Mouse (Mus musculus): ENCODE measurements at regions not wholly inside any gene's neighbourhood (a gene's known extent, or its start where the extent isn't known, plus 50 kb on each side); places are given as distances from the start of the nearest gene placed in this dataset.

DNA sequence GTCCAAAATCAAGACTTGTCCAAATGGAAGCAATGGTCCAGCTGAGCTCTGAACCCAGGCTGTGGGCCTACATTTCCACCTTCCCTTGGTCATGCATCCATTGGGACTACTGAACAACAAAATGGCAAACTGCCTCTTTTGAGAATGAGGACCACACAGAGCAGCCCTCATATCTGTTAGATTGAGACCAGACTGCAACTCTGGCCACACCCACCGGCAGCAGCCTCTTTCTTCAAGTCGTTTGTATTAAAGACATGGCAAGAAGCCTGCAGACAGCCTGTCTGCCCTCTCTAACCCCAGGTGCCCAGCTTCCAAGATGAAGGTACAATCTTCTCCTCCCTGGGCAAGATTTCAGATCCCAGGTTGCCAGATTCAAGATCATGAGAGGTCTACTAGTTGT, 51.8 kb upstream of the St6galnac3 start:
- 73% methylated on average over 2 of the region's 2 CpGs for WGBS

DNA sequence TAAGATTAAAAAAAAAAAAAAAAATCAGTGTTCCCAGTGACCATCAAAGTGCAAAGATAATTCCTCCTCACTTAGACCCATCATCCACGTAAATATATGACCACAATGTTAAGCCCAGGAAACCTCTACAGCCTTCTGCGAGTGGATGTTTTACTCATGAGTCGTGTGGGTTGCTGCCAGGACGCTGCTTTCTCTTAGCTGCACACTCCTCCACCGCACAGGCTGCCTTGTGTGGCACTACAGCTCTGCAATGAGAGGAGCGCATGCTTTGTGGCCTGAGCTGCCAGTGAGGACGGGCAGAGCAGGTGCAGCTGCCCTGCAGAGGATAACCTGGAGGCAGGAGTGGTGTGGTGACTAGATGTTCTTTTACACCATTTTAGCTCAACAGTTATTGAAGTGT, 53.4 kb upstream of the St6galnac3 start:
- Histone ChIP-seq H3K4me2 (no peak overlapping the region), H3K9ac (ENCODE audit: low read length) (no peak overlapping the region), H3K4me1 (ENCODE audit: control insufficient read depth, insufficient read depth, low read length) (0 out of 2 replicates have a peak, but pooled peaks cover 2% of the 10 kb centered on the region), H3K36me3 (ENCODE audit: control insufficient read depth, insufficient read depth, low read length) (no peaks in the 10 kb centered on the region), H3K4me3 (ENCODE audit: low read depth, low read length) (no peak overlapping the region), H3K27me3 (ENCODE audit: control insufficient read depth, insufficient read depth, low read length) (no peaks in the 10 kb centered on the region), H3K9me3 (ENCODE audit: control insufficient read depth, low read length) (no peaks in the 10 kb centered on the region), H3K27ac (ENCODE audit: low read depth, low read length) (no peak overlapping the region)
- ATAC-seq (ENCODE audit: low FRiP score) (no peak), DNase-seq (ENCODE audit: low spot score, missing footprints) (no peak)
- WGBS: 90% methylated on average over 7 of the region's 7 CpGs

More for the DNA sequence above, 51.8 kb upstream of the St6galnac3 start:
- Histone ChIP-seq H3K4me1 (ENCODE audit: control insufficient read depth, insufficient read depth, low read length) (no peaks in the 10 kb centered on the region), H3K9me3 (ENCODE audit: control insufficient read depth, low read length) (no peaks in the 10 kb centered on the region), H3K4me3 (ENCODE audit: low read depth, low read length) (no peak overlapping the region), H3K27me3 (ENCODE audit: control insufficient read depth, insufficient read depth, low read length) (no peaks in the 10 kb centered on the region), H3K4me2 (no peak overlapping the region), H3K27ac (ENCODE audit: low read depth, low read length) (no peak overlapping the region), H3K36me3 (ENCODE audit: control insufficient read depth, insufficient read depth, low read length) (no peaks in the 10 kb centered on the region), H3K9ac (ENCODE audit: low read length) (no peak overlapping the region)
- ATAC-seq (ENCODE audit: low FRiP score) (no peak), DNase-seq (ENCODE audit: low spot score, missing footprints) (no peak)

DNA sequence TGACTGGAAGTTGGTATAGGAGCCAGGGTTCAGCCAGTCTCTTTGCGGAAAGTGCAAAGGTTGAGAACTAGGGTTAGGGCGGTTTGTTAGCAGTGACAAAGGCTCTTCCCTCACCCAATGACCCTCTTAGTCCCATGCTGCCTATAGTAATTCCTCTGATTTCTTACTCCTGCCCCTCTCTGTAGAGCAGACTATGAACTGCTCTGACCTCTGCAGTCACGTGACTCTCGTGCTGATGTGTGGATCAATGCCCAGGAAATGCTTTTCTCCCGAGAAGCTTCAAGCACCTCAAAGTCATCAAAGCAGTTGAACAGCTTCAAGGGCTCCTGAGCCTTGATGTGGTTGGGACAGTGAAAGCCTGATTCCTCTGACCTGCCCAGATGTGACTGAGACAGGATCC, 57.5 kb upstream of the St6galnac3 start:
- 0 out of 2 replicates have a peak, but pooled peaks cover 2% of the 10 kb centered on the region for H3K4me1 ChIP-seq (ENCODE audit: control insufficient read depth, insufficient read depth, low read length)
- H3K9ac ChIP-seq (ENCODE audit: low read length): no peak overlapping the region
- no peak overlapping the region for H3K4me2 ChIP-seq
- 63% methylated on average over 5 of the region's 5 CpGs for WGBS
- no peaks in the 10 kb centered on the region for H3K27me3 ChIP-seq (ENCODE audit: control insufficient read depth, insufficient read depth, low read length)
- DNase-seq (ENCODE audit: low spot score, missing footprints) (no peak), ATAC-seq (ENCODE audit: low FRiP score) (no peak)
- no peaks in the 10 kb centered on the region for H3K9me3 ChIP-seq (ENCODE audit: control insufficient read depth, low read length)
- H3K27ac ChIP-seq (ENCODE audit: low read depth, low read length): no peak overlapping the region
- H3K36me3 ChIP-seq (ENCODE audit: control insufficient read depth, insufficient read depth, low read length): no peaks in the 10 kb centered on the region
- H3K4me3 ChIP-seq (ENCODE audit: low read depth, low read length): no peak overlapping the region

DNA sequence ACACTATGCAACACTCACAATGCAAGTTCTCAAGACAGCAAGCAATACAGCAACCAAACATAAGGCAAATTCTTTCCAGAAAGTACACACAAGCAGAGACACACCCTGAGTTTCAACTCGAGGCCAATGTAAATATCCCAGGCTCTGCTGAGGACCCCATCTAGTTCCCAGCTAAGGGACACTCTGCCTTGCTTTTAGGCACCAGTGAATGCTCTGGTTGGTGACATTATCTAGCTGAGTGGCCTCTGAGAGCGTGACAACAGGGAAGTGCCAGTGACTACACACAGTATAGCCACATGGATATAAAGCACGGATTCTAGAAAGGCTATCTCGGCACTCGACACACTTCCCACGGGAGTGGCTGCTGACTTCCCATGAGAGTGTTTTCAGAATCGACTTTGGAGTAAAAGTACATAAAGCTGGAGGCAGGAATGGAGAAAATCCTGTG, 58.3 kb upstream of the St6galnac3 start:
- no peak for ATAC-seq (ENCODE audit: low FRiP score)
- Histone ChIP-seq H3K36me3 (ENCODE audit: control insufficient read depth, insufficient read depth, low read length) (no peaks in the 10 kb centered on the region), H3K4me3 (ENCODE audit: low read depth, low read length) (no peak overlapping the region), H3K4me2 (no peak overlapping the region), H3K9ac (ENCODE audit: low read length) (no peak overlapping the region), H3K27ac (ENCODE audit: low read depth, low read length) (no peak overlapping the region), H3K4me1 (ENCODE audit: control insufficient read depth, insufficient read depth, low read length) (0 out of 2 replicates have a peak, but pooled peaks cover 2% of the 10 kb centered on the region), H3K9me3 (ENCODE audit: control insufficient read depth, low read length) (no peaks in the 10 kb centered on the region), H3K27me3 (ENCODE audit: control insufficient read depth, insufficient read depth, low read length) (no peaks in the 10 kb centered on the region)
- WGBS: 78% methylated on average over 7 of the region's 7 CpGs
- no peak for DNase-seq (ENCODE audit: low spot score, missing footprints)

DNA sequence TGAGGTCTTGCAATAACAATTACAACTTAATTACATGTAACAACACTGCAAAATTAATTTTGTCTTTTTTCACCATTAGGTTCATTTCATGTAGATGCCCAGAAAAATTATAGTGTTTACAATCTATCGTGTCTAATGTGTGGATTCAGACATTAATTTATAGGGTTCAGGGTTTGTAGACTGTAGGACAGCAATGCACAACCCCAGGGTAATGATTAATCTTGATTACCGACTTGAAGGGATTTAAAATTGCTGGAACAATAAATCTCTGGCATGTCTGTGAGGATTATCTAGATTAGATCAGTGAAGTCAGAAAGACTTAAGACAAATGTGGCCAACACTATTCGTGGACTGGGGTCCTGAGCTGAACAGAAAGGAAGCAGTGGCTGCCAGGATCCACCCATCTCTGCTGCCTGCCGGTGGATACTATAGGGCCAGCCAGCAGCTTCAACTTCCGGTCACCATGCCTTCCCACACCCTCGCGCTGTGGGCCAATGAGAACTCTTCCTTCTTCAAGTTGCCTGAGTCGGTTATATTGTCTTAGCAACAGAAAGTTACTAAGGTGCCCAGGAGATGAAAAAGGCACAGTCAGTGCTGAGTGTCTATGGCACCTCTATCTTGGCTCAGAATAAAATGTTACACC, 59.1 kb upstream of the St6galnac3 start:
- 73% methylated on average over 8 of the region's 8 CpGs for WGBS
- Histone ChIP-seq H3K27me3 (ENCODE audit: control insufficient read depth, insufficient read depth, low read length) (no peaks in the 10 kb centered on the region), H3K4me2 (no peak overlapping the region), H3K9ac (ENCODE audit: low read length) (no peak overlapping the region), H3K4me1 (ENCODE audit: control insufficient read depth, insufficient read depth, low read length) (0 out of 2 replicates have a peak, but pooled peaks cover 2% of the 10 kb centered on the region), H3K4me3 (ENCODE audit: low read depth, low read length) (no peak overlapping the region), H3K9me3 (ENCODE audit: control insufficient read depth, low read length) (no peaks in the 10 kb centered on the region), H3K27ac (ENCODE audit: low read depth, low read length) (no peak overlapping the region), H3K36me3 (ENCODE audit: control insufficient read depth, insufficient read depth, low read length) (no peaks in the 10 kb centered on the region)
- ATAC-seq (ENCODE audit: low FRiP score) (no peak), DNase-seq (ENCODE audit: low spot score, missing footprints) (no peak)

DNA sequence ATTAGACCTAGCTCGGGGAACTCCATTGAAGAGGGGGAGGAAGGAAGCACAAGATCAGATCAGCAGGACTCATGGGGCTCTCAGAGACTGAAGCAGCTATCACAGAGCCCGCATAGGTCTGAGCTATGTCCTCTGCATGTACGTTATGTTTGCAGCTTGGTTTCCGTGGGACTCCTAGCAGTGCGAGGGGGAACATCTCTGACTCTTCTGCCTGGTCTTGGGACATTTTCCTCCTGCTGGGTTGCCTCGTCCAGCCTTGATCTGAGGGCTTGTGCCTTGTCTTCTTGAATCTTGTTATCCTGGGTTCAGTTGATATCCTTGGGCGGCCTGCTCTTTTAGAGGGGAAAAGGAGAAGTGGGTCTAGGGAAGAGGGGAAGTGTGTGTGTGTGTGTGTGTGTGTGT, 53.6 kb upstream of the Asb17 start:
- Histone ChIP-seq H3K27me3 (ENCODE audit: control insufficient read depth, insufficient read depth, low read length) (no peaks in the 10 kb centered on the region), H3K27ac (ENCODE audit: low read depth, low read length) (no peak overlapping the region), H3K4me3 (ENCODE audit: low read depth, low read length) (no peak overlapping the region), H3K36me3 (ENCODE audit: control insufficient read depth, insufficient read depth, low read length) (no peaks in the 10 kb centered on the region), H3K4me1 (ENCODE audit: control insufficient read depth, insufficient read depth, low read length) (no peaks in the 10 kb centered on the region), H3K9ac (ENCODE audit: low read length) (no peak overlapping the region), H3K4me2 (no peak overlapping the region), H3K9me3 (ENCODE audit: control insufficient read depth, low read length) (no peaks in the 10 kb centered on the region)
- no peak for ATAC-seq (ENCODE audit: low FRiP score)
- DNase-seq (ENCODE audit: low spot score, missing footprints): no peak
- 80% methylated on average over 7 of the region's 7 CpGs for whole genome bisulfite sequencing

DNA sequence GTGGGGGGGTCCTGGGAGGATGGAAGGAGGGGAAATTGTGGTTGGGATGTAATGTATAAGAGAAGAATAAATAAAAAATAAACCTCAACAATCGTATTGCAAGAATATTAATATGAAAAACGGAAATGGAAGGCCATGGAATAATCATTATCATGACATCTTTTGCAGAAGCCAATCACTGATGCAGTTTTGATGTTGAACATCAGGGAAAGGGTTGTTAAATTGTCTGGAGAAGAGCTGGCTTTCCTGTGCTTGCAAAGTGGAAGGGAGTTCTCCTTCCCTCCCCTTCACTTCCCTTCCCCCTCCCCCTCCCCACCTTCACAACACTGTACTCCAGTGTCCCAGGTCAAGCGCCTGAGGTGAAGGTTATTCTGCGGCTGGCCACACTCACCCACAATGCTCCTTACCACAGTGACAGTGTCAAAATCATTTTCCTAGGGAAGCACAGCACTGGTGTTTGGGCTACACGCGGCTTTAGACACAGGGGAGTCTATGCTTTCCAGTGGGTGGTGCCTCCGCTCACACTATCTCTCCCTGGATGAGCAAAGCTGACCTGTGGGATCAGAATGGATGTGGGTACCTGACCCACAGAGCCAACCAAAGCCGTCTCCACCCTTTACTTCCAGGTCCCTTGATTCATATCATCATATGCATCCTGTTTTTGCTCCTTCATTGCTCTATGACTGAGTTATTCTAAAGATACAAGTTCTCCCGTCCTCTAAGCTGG, 53.0 kb upstream of the Asb17 start:
- Histone ChIP-seq H3K27ac (ENCODE audit: low read depth, low read length) (no peak overlapping the region), H3K9me3 (ENCODE audit: control insufficient read depth, low read length) (no peaks in the 10 kb centered on the region), H3K9ac (ENCODE audit: low read length) (no peak overlapping the region), H3K4me1 (ENCODE audit: control insufficient read depth, insufficient read depth, low read length) (no peaks in the 10 kb centered on the region), H3K4me3 (ENCODE audit: low read depth, low read length) (no peak overlapping the region), H3K36me3 (ENCODE audit: control insufficient read depth, insufficient read depth, low read length) (no peaks in the 10 kb centered on the region), H3K27me3 (ENCODE audit: control insufficient read depth, insufficient read depth, low read length) (no peaks in the 10 kb centered on the region), H3K4me2 (no peak overlapping the region)
- no peak for ATAC-seq (ENCODE audit: low FRiP score)
- no peak for DNase-seq (ENCODE audit: low spot score, missing footprints)
- 76% methylated on average over 9 of the region's 9 CpGs for WGBS

DNA sequence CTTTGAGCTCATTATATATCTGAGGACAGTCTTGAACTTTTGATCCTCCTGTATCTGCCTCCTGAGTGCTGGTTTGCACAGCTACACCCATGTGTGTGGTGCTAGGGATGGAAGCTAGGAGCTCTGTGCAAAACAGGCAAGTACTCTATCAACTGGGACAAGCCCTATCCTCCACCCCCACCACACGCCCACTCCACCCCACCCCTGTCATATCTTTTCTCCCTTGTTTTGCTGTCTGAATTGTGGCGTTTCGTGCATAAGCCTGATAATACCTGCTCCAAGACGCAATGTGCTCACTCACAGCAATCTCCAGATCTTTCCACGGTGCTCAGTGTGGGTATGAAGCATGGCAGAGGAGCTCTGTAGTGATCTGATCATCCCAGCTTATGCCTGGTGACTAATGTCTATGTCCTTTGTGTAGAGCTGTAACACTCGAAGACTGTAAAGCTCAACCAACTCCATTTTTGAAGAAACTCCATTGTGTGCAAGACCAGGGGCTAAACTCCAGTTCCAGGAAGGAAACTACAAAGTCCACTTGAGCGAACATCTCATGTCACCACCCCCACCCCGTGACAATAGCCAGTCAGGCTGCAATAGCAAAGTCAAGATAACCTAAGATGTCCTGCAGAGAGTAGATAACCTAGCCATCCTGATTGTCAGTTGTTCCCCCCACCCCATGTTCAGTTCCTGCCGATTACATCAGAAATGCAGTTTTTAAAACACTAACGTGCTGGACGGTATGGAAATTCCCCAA, 52.2 kb upstream of the Asb17 start:
- H3K4me3 ChIP-seq (ENCODE audit: low read depth, low read length): no peak overlapping the region
- H3K9me3 ChIP-seq (ENCODE audit: control insufficient read depth, low read length): no peaks in the 10 kb centered on the region
- no peak overlapping the region for H3K4me2 ChIP-seq
- H3K9ac ChIP-seq (ENCODE audit: low read length): no peak overlapping the region
- no peaks in the 10 kb centered on the region for H3K36me3 ChIP-seq (ENCODE audit: control insufficient read depth, insufficient read depth, low read length)
- DNase-seq (ENCODE audit: low spot score, missing footprints) (no peak), ATAC-seq (ENCODE audit: low FRiP score) (peak; percentile 48; the same call in 1 of the 2 replicates)
- 86% methylated on average over 11 of the region's 11 CpGs for WGBS
- H3K4me1 ChIP-seq (ENCODE audit: control insufficient read depth, insufficient read depth, low read length): no peaks in the 10 kb centered on the region
- H3K27me3 ChIP-seq (ENCODE audit: control insufficient read depth, insufficient read depth, low read length): no peaks in the 10 kb centered on the region
- no peak overlapping the region for H3K27ac ChIP-seq (ENCODE audit: low read depth, low read length)

DNA sequence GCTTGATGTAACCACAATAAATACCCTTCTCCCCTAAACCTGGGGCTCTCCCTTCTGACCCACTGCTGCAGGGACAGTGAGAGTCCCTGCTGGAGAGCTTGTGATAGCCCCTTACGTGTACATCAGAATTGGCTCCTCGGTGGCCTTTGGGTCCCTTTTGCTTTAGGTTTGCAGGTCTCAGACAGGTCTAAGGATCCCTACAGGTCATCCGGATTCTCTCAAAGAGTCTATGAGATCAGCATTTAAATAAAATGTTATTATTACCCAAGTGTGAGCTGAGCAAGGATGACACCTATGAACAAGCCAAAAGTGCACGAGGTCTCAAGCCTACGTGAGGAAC, 51.7 kb upstream of the Asb17 start:
- Histone ChIP-seq H3K4me3 (ENCODE audit: low read depth, low read length) (no peak overlapping the region), H3K36me3 (ENCODE audit: control insufficient read depth, insufficient read depth, low read length) (no peaks in the 10 kb centered on the region), H3K27me3 (ENCODE audit: control insufficient read depth, insufficient read depth, low read length) (no peaks in the 10 kb centered on the region), H3K27ac (ENCODE audit: low read depth, low read length) (no peak overlapping the region), H3K9me3 (ENCODE audit: control insufficient read depth, low read length) (no peaks in the 10 kb centered on the region), H3K4me2 (no peak overlapping the region), H3K9ac (ENCODE audit: low read length) (no peak overlapping the region), H3K4me1 (ENCODE audit: control insufficient read depth, insufficient read depth, low read length) (no peaks in the 10 kb centered on the region)
- DNase-seq (ENCODE audit: low spot score, missing footprints) (no peak), ATAC-seq (ENCODE audit: low FRiP score) (no peak)
- 91% methylated on average over 5 of the region's 5 CpGs for WGBS

Measured in midbrain, embryonic 11.5 days (tissue).